Mouse (Mus musculus) embryonic facial prominence, embryonic 10.5 days (tissue): ENCODE data around the gene Arpc3. TPM values are rescaled to one million over a fixed set of nuclear protein-coding genes. Genes with fewer than 3 reads are reported as not detected.
A peak's percentile ranks its signal among the peaks of the same experiment; 100 is the strongest.

ENCODE experiments used
- DNase-seq: peaks from one replicate; pipeline ENCODE4 v3.0.0-alpha.2; 2017; ENCODE audit warnings: low spot score
- H3K27ac ChIP-seq: fragments of 300-500 bp; sonication (generic); replicated peaks from 2 replicates; pipeline ENCODE4 v1.5.1; 2016; ENCODE audit warnings: mild to moderate bottlenecking
- H3K27me3 ChIP-seq: fragments of 300-500 bp; sonication (generic); replicated peaks from 2 replicates; pipeline ENCODE4 v1.6.1; 2016; ENCODE audit warnings: low read depth, mild to moderate bottlenecking; ENCODE audit not compliant: poor library complexity, severe bottlenecking
- H3K36me3 ChIP-seq: fragments of 300-500 bp; sonication (generic); replicated peaks from 2 replicates; pipeline ENCODE4 v1.6.1; 2016; ENCODE audit warnings: mild to moderate bottlenecking, moderate library complexity
- H3K4me1 ChIP-seq: fragments of 300-500 bp; sonication (generic); 2 replicates; pipeline ENCODE4 v1.6.1; 2016
- H3K4me3 ChIP-seq: fragments of 300-500 bp; sonication (generic); 2 replicates; pipeline ENCODE4 v1.5.1; 2016; ENCODE audit warnings: mild to moderate bottlenecking, moderate library complexity
- H3K9me3 ChIP-seq: fragments of 300-500 bp; sonication (generic); 2 replicates; pipeline ENCODE4 v1.6.1; 2016; ENCODE audit warnings: mild to moderate bottlenecking
- WGBS: fragments of 180-500 bp; shearing (Covaris S2); methylation state at CpG from one replicate; pipeline ENCODE4 v1.1.7; 2016; 5-methylcytosine and 5-hydroxymethylcytosine counted together
- polyA plus RNA-seq: library from polyadenylated mRNA; unstranded; fragments of >200 nt; fragmentation: Nextera tagmentation; extraction: Ambion mirVana; gene quantifications from 2 replicates; pipeline ENCODE4 v1.2.1, GENCODE M21; 2016

Arpc3 gene
- 85.5 and 93.8 TPM in 2 replicates for polyA plus RNA-seq

- no peaks in the 10 kb centered on the region for H3K27me3 ChIP-seq
- peak within 1 kb of the TSS; percentile 84 for H3K27ac ChIP-seq
- peak; percentile 93 for DNase-seq
- peak within 1 kb of the TSS; percentile 92 for H3K4me3 ChIP-seq
- under 1% methylated on average over 39 of the region's 39 CpGs for WGBS
- no peaks in the 10 kb centered on the region for H3K9me3 ChIP-seq
- H3K4me1 ChIP-seq = peaks cover 12% of the 10 kb centered on the region
- H3K36me3 ChIP-seq = peaks cover 15% of the 10 kb centered on the region
These were observed at the start of gene Arpc3 for GRCm38 (mm10) chr5:122391786-122392180. Arpc3 (plus strand) TSS chr5:122391878.

DNA sequence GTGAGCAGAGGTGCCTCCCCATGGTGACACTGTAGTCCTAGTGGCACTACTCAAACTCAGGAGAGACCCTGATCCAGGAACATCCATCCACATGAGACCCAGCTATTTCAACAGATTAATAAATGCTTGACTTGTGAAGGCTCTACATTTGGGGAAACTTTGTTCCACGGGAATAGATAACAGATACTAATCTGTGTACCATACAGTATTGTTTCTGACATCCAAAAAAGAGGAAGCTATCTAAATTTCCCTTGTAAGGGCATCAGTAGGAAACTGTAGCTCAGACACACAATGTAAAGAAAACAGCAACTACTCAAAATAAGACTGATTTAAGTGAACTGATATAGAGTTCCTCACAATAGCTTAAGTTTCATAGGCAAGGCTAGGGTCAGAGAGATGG lies 48.8 kb upstream of the Arpc3 start:
- no peak for DNase-seq
- Histone ChIP-seq H3K4me1 (no peaks in the 10 kb centered on the region), H3K36me3 (no peaks in the 10 kb centered on the region; the same call in 1 of the 2 replicates), H3K4me3 (no peak overlapping the region), H3K9me3 (no peaks in the 10 kb centered on the region), H3K27ac (no peak overlapping the region), H3K27me3 (no peaks in the 10 kb centered on the region)
- WGBS = 79% methylated on average over 1 of the region's 1 CpGs

GRCm38 (mm10) chr5:122343768-122344167 lies 47.9 kb upstream of the Arpc3 start:
- no peak overlapping the region for H3K4me3 ChIP-seq
- H3K4me1 ChIP-seq = no peaks in the 10 kb centered on the region
- WGBS = 59% methylated on average over 7 of the region's 7 CpGs
- no peaks in the 10 kb centered on the region; the same call in 1 of the 2 replicates for H3K36me3 ChIP-seq
- no peak overlapping the region for H3K27ac ChIP-seq
- no peaks in the 10 kb centered on the region for H3K27me3 ChIP-seq
- no peaks in the 10 kb centered on the region for H3K9me3 ChIP-seq
- no peak for DNase-seq

- peak; percentile 83 for DNase-seq
- Histone ChIP-seq H3K9me3 (no peaks in the 10 kb centered on the region), H3K4me1 (no peaks in the 10 kb centered on the region), H3K4me3 (no peak overlapping the region), H3K36me3 (no peaks in the 10 kb centered on the region; the same call in 1 of the 2 replicates), H3K27me3 (no peaks in the 10 kb centered on the region), H3K27ac (no peak overlapping the region)
- WGBS = 10% methylated on average over 5 of the region's 5 CpGs
These were observed 47.4 kb upstream of the Arpc3 start for GRCm38 (mm10) chr5:122344260-122344659.

- Histone ChIP-seq H3K27me3 (no peaks in the 10 kb centered on the region), H3K4me3 (no peak overlapping the region), H3K9me3 (no peaks in the 10 kb centered on the region), H3K27ac (no peak overlapping the region), H3K36me3 (no peaks in the 10 kb centered on the region), H3K4me1 (no peaks in the 10 kb centered on the region)
- WGBS = 79% methylated on average over 4 of the region's 4 CpGs
- no peak for DNase-seq
These were observed 45.9 kb upstream of the Arpc3 start for GRCm38 (mm10) chr5:122345777-122346176.

DNA sequence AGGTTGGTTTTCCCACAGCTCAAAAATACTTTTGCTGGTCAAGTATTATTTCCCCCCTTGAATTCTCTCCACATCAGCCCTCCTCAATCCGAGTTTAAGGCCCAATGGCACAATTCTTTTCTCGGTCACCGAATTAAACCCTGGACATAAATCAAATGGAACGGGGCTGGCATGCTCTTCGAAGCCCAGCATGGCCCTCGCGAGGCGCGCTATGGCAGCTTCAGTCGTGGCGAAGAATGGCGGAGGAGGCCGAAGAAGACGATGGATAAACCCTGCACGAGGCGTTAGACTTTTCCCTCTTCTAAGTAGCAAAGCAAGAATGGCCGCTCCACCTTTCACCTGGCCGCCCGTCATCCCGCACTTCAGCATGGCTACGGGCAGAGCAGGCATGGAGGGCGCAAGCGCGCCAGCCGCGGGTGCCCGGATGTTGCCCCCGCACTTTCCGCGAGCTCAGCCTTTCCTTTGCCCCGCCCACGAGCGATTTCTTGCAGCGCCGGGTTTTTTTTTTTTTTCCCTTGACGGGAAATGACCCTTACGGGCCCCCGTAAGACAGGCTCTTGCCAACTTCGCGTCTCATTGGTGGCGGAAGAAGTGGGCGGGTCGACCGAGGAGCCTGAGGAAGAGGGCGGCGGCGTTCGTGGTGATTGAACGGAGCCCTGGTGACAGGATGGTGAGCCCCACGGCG lies 37.7 kb upstream of the Arpc3 start, which contains the start of the genes Rad9b and Vps29:
Gene Rad9b, minus strand, starts transcription at position 427 of the 685 bp plus-strand sequence.
Gene Vps29, plus strand, starts transcription at position 563 of the 685 bp plus-strand sequence.
- peak; percentile 99 for DNase-seq
- Histone ChIP-seq H3K27ac (peak within 1 kb of the TSS; percentile 90), H3K36me3 (peaks cover 9% of the 10 kb centered on the region), H3K9me3 (no peaks in the 10 kb centered on the region), H3K4me1 (peaks cover 19% of the 10 kb centered on the region), H3K27me3 (no peaks in the 10 kb centered on the region), H3K4me3 (peak within 1 kb of the TSS; percentile 99)
- WGBS = 3% methylated on average over 51 of the region's 51 CpGs

DNA sequence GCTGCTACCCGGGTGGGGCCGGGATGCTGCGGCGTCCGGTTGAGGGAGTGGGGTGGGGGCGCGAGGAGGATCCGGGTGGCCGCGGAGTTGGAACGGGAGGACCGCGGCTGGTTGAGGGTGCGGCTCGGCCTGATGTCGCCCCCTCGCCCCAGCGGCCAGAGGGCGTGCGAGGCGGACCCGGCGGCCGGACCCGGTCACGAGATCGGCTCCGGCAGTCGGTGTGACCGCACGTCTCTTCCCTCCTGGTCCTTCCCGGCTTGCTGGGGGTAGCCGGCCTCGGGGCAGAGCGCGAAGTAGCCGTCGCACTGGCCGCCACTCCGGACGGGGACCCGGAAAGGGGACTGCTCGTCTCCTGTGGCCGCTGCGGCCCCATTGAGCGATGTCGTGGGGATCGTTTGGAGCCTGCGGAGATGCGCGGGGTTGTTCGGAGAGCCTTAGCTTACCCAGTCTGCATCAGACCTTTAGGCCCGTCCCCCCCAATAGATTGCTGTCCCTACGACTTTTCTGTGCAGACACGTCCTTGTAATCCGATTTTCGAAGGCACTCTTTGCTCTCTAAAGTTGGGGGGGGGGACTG lies 37.1 kb upstream of the Arpc3 start:
- H3K4me1 ChIP-seq = peaks cover 19% of the 10 kb centered on the region
- DNase-seq = no peak
- H3K27ac ChIP-seq = peak overlapping the region; percentile 87
- no peaks in the 10 kb centered on the region for H3K9me3 ChIP-seq
- H3K36me3 ChIP-seq = peaks cover 15% of the 10 kb centered on the region
- peak overlapping the region; percentile 99 for H3K4me3 ChIP-seq
- WGBS = under 1% methylated on average over 57 of the region's 57 CpGs
- no peaks in the 10 kb centered on the region for H3K27me3 ChIP-seq

DNA sequence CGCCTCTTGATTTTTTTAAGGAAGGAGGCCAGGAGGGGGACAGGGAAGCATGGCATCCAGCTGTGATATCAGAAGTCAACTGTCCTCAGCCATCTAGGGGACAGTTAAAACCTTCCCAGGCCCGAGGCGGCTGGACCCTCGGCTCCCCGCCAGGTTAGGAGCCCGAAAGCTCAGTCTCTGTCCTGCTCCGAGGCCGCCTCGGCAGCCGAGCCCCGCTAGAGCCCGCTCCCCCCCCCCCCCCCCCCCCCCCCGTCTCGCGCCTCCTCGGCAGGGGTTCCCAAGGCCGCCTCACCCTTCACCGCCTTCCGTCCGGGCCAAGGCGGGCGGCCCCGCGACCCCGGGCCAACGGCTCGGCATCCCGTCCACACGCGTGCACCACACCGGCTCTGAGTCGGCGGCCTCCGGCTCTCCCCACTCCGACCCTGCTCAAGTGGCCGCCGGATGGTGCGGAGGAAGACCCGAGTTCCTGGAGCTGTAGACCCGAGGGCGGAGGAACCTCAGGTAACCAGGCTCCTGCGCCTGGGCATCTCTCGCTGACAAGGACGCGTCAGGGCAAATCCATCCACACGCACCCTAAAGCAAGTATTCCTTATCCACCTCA lies 20.0 kb upstream of the Arpc3 start, which contains the start of gene Gpn3:
Gene Gpn3, plus strand, starts transcription at position 286 of the 601 bp plus-strand sequence.
- no peak for DNase-seq

GRCm38 (mm10) chr5:122372192-122372769 lies 19.4 kb upstream of the Arpc3 start, which contains the start of gene Fam216a:
Fam216a (minus strand) TSS chr5:122372364.
- peak; percentile 99 for DNase-seq
- WGBS = under 1% methylated on average over 53 of the region's 53 CpGs
- no peaks in the 10 kb centered on the region for H3K27me3 ChIP-seq
- peaks cover 17% of the 10 kb centered on the region for H3K4me1 ChIP-seq
- peak within 1 kb of the TSS; percentile 80 for H3K4me3 ChIP-seq
- peaks cover 66% of the 10 kb centered on the region for H3K36me3 ChIP-seq
- H3K27ac ChIP-seq = peak within 1 kb of the TSS; percentile 90
- no peaks in the 10 kb centered on the region for H3K9me3 ChIP-seq

More for the DNA sequence above, 20.0 kb upstream of the Arpc3 start, which contains the start of gene Gpn3:
- H3K27ac ChIP-seq = peak within 1 kb of the TSS; percentile 90
- WGBS = under 1% methylated on average over 44 of the region's 46 CpGs
- no peaks in the 10 kb centered on the region for H3K9me3 ChIP-seq
- H3K27me3 ChIP-seq = no peaks in the 10 kb centered on the region
- peaks cover 17% of the 10 kb centered on the region for H3K4me1 ChIP-seq
- peak within 1 kb of the TSS; percentile 80 for H3K4me3 ChIP-seq
- H3K36me3 ChIP-seq = peaks cover 66% of the 10 kb centered on the region

- WGBS = 11% methylated on average over 5 of the region's 5 CpGs
- Histone ChIP-seq H3K27ac (peak overlapping the region; percentile 90), H3K27me3 (no peaks in the 10 kb centered on the region)
These were observed 18.8 kb upstream of the Arpc3 start for GRCm38 (mm10) chr5:122372878-122373277.

GRCm38 (mm10) chr5:122377101-122377833 lies 14.4 kb upstream of the Arpc3 start:
- peaks cover 12% of the 10 kb centered on the region for H3K4me1 ChIP-seq
- DNase-seq = no peak
- no peak overlapping the region for H3K4me3 ChIP-seq
- no peaks in the 10 kb centered on the region for H3K9me3 ChIP-seq
- no peak overlapping the region for H3K27ac ChIP-seq
- H3K36me3 ChIP-seq = peaks cover 79% of the 10 kb centered on the region
- WGBS = 91% methylated on average over 4 of the region's 4 CpGs
- H3K27me3 ChIP-seq = no peaks in the 10 kb centered on the region

More at GRCm38 (mm10) chr5:122372878-122373277, 18.8 kb upstream of the Arpc3 start:
- no peak for DNase-seq
- H3K36me3 ChIP-seq = peaks cover 61% of the 10 kb centered on the region
- H3K9me3 ChIP-seq = no peaks in the 10 kb centered on the region
- H3K4me3 ChIP-seq = peak overlapping the region; percentile 80
- peaks cover 17% of the 10 kb centered on the region for H3K4me1 ChIP-seq

GRCm38 (mm10) chr5:122378171-122378570 lies 13.5 kb upstream of the Arpc3 start:
- 96% methylated on average over 12 of the region's 12 CpGs for WGBS
- no peak for DNase-seq
- H3K4me3 ChIP-seq = no peak overlapping the region
- H3K27me3 ChIP-seq = no peaks in the 10 kb centered on the region
- peaks cover 88% of the 10 kb centered on the region for H3K36me3 ChIP-seq
- no peak overlapping the region for H3K27ac ChIP-seq
- H3K9me3 ChIP-seq = no peaks in the 10 kb centered on the region
- H3K4me1 ChIP-seq = peaks cover 8% of the 10 kb centered on the region
